Mouse (Mus musculus): ENCODE data around the gene Hes3.

The Hes3 gene

GRCm38 (mm10) chr4:152267748-152268369, 23.6 kb downstream of the Hes3 start:
- in situ Hi-C loops (cut with MboI; ENCODE audit: low pct_unique_long_range_greater_than_20kb in 1 of 2, low sequenced_read_pairs in 2 of 2, unreplicated experiment in 1 of 2) = no loop called here

GRCm38 (mm10) chr4:152266236-152266895, 25.1 kb downstream of the Hes3 start:
- in situ Hi-C loops (cut with MboI; ENCODE audit: low pct_unique_long_range_greater_than_20kb in 1 of 2, low sequenced_read_pairs in 2 of 2, unreplicated experiment in 1 of 2) = no loop called here

- in situ Hi-C loops (cut with MboI; ENCODE audit: low pct_unique_long_range_greater_than_20kb in 1 of 2, low sequenced_read_pairs in 2 of 2, unreplicated experiment in 1 of 2) = no loop called here
Observed at GRCm38 (mm10) chr4:152265791-152266190, 25.7 kb downstream of the Hes3 start.

- in situ Hi-C loops (cut with MboI; ENCODE audit: low pct_unique_long_range_greater_than_20kb in 1 of 2, low sequenced_read_pairs in 2 of 2, unreplicated experiment in 1 of 2) = no loop called here
Observed at GRCm38 (mm10) chr4:152264867-152265568, 26.4 kb downstream of the Hes3 start.

GRCm38 (mm10) chr4:152264177-152264530, 27.3 kb downstream of the Hes3 start:
- in situ Hi-C loops (cut with MboI; ENCODE audit: low pct_unique_long_range_greater_than_20kb in 1 of 2, low sequenced_read_pairs in 2 of 2, unreplicated experiment in 1 of 2) = no loop called here

- in situ Hi-C loops (cut with MboI; ENCODE audit: low pct_unique_long_range_greater_than_20kb in 1 of 2, low sequenced_read_pairs in 2 of 2, unreplicated experiment in 1 of 2) = no loop called here
Observed at GRCm38 (mm10) chr4:152263512-152264176, 27.8 kb downstream of the Hes3 start.

GRCm38 (mm10) chr4:152263089-152263488, 28.4 kb downstream of the Hes3 start:
- in situ Hi-C loops (cut with MboI; ENCODE audit: low pct_unique_long_range_greater_than_20kb in 1 of 2, low sequenced_read_pairs in 2 of 2, unreplicated experiment in 1 of 2) = no loop called here

GRCm38 (mm10) chr4:152262187-152262586, 29.3 kb downstream of the Hes3 start:
- in situ Hi-C loops (cut with MboI; ENCODE audit: low pct_unique_long_range_greater_than_20kb in 1 of 2, low sequenced_read_pairs in 2 of 2, unreplicated experiment in 1 of 2) = no loop called here

- in situ Hi-C loops (cut with MboI; ENCODE audit: low pct_unique_long_range_greater_than_20kb in 1 of 2, low sequenced_read_pairs in 2 of 2, unreplicated experiment in 1 of 2) = no loop called here
Observed at GRCm38 (mm10) chr4:152260451-152260850, 31.0 kb downstream of the Hes3 start.

- in situ Hi-C loops (cut with MboI; ENCODE audit: low pct_unique_long_range_greater_than_20kb in 1 of 2, low sequenced_read_pairs in 2 of 2, unreplicated experiment in 1 of 2) = no loop called here
Observed at GRCm38 (mm10) chr4:152257070-152257469, 34.4 kb downstream of the Hes3 start.

GRCm38 (mm10) chr4:152253183-152253759, 38.2 kb downstream of the Hes3 start:
- in situ Hi-C loops (cut with MboI; ENCODE audit: low pct_unique_long_range_greater_than_20kb in 1 of 2, low sequenced_read_pairs in 2 of 2, unreplicated experiment in 1 of 2) = no loop called here

- in situ Hi-C loops (cut with MboI; ENCODE audit: low pct_unique_long_range_greater_than_20kb in 1 of 2, low sequenced_read_pairs in 2 of 2, unreplicated experiment in 1 of 2) = no loop called here
Observed at GRCm38 (mm10) chr4:152250615-152251014, 40.8 kb downstream of the Hes3 start.

- in situ Hi-C loops (cut with MboI; ENCODE audit: low pct_unique_long_range_greater_than_20kb in 1 of 2, low sequenced_read_pairs in 2 of 2, unreplicated experiment in 1 of 2) = no loop called here
Observed at GRCm38 (mm10) chr4:152247195-152247594, 44.3 kb downstream of the Hes3 start.

- in situ Hi-C loops (cut with MboI; ENCODE audit: low pct_unique_long_range_greater_than_20kb in 1 of 2, low sequenced_read_pairs in 2 of 2, unreplicated experiment in 1 of 2) = no loop called here
Observed at GRCm38 (mm10) chr4:152246011-152246410, 45.5 kb downstream of the Hes3 start.

- in situ Hi-C loops (cut with MboI; ENCODE audit: low pct_unique_long_range_greater_than_20kb in 1 of 2, low sequenced_read_pairs in 2 of 2, unreplicated experiment in 1 of 2) = no loop called here
Observed at GRCm38 (mm10) chr4:152244545-152245522, 46.6 kb downstream of the Hes3 start.

GRCm38 (mm10) chr4:152243969-152244368, 47.5 kb downstream of the Hes3 start:
- in situ Hi-C loops (cut with MboI; ENCODE audit: low pct_unique_long_range_greater_than_20kb in 1 of 2, low sequenced_read_pairs in 2 of 2, unreplicated experiment in 1 of 2) = no loop called here

GRCm38 (mm10) chr4:152243241-152243891, 48.1 kb downstream of the Hes3 start:
- in situ Hi-C loops (cut with MboI; ENCODE audit: low pct_unique_long_range_greater_than_20kb in 1 of 2, low sequenced_read_pairs in 2 of 2, unreplicated experiment in 1 of 2) = no loop called here
